Comparison of ENCODE assay signal across 1 mouse cellular context in the genomic region with DNA sequence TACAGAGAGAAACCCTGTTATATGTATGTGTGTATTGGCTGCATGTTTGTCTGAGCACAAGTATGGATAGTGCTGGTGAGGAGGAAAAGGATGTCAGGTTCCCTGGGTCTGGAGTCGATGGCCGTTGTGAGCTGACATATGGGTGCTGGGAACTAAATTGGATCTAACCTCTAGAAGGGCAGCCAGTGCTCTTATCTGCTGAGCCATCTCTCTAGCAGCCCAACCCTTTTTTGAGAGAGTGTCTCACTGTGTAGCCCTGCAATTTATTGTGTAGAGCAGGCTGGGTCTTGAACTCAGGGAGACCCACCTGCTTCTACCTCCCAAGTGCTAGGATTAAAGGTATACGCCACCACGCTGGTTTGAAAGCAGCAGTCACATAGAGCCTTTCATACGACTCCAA.
TF ChIP-seq lines count a peak whose summit lies in the region.

No protein-coding gene starts in this region.

TF ChIP-seq in MEL, 35 proteins besides CTCF, POLR2A, EP300 and RAD21 (continued from another document):
- TF ChIP-seq GATA1 (IDR thresholded peaks at IDR 0.05; ENCODE audit: low read depth, low read length), result peak; percentile 56
